Mouse (Mus musculus) ZHBTc4 (cell line): ENCODE results near the gene Rora.
A peak's percentile ranks its signal among the peaks of the same experiment; 100 is the strongest.

Experiments
- DNase-seq: peaks from one replicate; pipeline ENCODE4 v3.0.0-alpha.2; 2011; ENCODE audit warnings: low read depth, low spot score

Gene Rora

DNA sequence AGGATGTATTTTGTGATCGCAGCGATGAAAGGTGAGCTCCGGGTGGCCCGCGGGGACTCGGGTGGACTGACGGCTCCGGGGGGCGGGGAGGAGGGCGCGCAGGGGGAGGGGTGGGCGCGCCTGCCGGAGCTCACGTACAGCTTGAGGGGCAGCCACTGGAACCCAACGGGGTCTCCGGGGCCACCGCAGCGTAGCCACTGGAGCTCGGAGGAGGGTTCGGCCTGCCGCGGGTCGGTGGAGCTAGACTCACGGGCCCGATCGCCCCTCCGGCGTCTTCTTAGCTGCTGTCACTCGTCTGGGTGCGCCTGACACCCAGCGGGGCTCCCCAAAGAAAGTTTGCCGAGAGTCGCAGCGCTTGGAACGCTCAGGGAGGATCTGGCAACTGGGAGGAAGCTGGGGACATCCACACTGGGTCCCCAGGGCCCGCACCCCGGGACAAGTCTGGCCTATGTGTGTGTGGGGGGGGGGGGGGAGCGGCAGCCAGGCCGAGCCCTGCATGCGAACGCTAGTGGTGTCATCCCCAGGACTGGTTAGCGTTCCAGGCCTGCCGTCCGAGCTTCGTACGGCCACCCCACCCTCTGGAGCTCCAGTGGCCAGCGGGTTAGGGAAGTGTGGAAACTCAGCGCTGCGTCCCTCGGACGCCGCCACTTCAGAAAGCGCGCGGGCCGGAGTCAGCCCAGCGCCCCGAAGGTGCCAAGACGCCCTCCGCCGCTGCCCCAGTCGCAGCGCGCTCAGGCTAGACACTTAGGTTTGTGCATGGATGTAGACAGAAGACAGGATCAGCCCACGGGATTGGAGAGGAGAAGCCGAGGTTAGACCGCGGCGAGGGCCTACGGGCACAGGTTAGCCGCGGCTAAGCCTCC lies 636.7 kb downstream of the Rora start:
- DNase-seq, result peak; percentile 65

DNA sequence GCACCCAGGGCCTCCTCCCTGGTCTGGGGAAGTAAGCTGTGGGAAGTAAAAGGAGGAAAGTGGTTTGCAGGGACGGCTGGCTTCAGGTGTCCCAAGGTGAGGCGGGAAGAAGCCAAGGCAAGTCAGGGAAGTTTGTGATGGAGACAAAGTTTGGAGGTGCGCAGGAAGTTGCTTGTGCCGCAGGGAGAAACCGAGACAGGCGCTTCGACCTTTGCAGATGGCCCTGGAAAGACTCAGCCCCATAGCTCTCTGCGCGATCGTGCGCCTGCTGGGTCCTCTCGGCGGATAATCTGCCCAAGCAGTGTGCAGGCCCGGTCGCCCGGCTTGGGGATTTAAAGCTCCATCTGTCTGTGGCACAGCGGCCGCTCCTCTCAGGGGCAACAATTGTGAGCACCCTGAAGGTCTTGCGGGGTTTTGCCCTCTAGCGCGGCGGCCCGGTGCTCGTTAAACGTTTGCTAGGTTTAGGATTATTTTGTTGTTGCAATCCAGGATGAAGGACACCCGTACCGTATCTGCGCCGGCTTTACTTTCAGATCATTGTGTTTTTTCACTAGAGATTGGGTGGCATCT lies 637.4 kb downstream of the Rora start:
- DNase-seq, result peak; percentile 70

DNA sequence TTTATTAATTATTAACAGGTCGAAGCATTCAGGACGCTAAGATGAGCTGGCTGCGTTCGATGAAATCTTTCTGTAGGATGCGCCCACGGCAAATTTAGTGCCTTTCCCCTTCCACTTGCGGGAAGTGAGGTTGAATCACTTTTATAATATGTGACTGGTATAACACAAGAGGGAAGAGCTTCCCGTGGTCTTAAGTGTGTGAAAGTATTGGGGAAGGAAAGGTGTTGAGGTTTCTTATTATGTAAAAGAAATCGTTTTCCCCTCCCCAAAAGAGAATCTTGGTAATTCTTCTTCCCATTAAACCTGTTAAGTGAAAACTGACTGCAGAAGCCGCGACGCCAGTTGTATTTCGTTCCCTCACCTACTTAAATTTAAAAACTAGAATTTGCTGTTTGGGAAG lies 637.9 kb downstream of the Rora start:
- no peak for DNase-seq

DNA sequence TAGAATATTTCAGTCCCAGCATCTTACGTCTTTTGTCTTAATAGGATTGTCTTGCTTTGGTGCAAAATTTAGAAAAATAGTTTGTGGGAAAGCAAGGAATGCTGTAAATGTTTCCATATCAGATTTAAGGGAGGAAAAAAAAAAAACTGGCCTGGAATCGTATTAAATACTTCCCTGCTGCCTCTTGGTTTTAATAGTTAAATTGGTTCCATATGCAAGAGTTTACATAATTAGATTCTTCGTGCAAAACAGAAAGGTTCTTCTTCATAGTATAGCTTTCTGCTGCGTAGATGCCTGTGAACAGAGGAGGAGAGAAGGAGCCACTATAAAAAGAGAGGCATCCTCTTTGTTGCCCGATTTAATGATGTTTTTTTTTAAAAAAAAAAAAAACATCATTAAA lies 638.8 kb downstream of the Rora start:
- DNase-seq, result no peak

DNA sequence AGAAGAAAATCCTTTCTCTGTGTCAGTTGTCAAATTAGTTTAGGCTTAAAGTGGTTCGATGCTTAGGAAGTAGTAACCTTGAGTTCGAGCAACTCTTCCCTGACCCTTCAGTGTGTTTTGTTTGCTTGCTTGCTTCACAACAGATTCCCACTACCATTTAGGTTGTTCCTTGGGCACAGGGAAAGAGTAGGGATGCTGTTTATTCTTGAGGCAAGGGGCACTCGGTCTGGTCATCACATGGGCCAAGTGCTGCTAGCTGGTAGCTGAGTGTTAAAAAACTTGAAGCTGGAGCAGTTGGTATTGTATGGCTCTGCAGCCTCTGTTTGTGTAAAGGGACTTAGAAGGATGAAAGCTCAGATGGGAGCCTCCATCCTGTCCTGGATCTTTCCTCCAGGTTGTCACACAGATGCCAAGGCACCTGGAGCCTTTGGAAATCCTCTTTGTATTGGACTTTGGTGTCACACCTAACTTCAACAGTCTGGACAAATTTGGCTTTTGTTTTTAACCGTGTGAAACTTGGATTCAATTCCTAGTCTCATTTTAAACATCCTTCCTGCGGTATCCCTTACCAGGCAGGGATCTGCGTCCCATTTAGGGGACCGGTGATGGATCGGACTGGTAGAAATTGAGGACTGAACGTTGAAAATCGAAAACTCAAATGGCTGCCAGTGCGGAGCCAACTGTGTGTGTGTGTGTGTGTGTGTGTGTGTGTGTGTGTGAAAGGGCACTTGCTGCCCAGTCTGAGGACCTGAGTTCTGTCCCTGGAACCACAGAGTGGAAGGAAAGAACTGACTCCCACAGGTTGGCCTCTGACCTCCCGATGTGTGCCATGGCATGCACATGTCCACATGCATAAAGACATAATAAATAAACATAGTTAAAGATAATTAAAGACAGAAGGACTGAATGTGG lies 639.4 kb downstream of the Rora start:
- no peak for DNase-seq

DNA sequence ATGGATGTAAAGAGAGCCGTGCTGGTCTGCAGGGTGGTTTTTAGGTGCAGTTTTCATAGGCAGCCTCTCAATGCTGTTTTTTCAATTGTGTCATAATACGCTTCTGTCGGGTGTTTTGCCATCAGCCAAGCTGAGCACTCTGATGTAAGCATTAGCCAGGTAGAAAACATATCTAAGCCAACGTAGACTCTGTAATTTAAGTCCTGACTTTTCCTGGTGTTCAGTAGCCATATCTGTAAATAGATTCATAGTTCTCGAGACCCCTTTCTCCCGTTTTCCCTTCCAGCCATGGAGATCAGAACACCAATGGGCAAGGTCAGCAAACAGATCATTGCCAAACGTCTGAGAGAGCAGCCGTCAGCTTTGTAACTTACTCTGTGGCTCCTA lies 640.1 kb downstream of the Rora start:
- no peak for DNase-seq

- no peak for DNase-seq
These were observed 640.8 kb downstream of the Rora start for GRCm38 (mm10) chr9:69294426-69294825.

- no peak for DNase-seq
These were observed 641.3 kb downstream of the Rora start for GRCm38 (mm10) chr9:69294856-69295255.

DNA sequence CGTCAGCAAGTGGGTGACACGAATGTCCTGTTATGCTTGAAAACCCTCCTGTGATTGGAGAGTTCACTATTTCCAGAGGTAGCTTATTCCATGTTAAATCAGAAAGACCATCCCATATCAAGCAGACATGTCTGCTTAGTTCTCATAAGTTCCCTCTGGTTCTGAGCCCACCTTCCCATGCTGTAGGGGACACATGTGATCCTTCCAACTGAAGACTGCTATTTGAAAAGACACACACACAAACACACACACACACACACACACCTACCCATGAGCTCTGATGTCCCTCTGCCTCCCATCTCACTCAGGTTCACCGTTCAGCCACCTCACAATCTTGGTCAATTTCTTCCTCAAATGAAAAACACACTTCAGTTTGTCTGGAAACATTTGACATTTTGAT lies 642.2 kb downstream of the Rora start:
- DNase-seq, result no peak

GRCm38 (mm10) chr9:69296418-69296817 lies 642.8 kb downstream of the Rora start:
- peak; percentile 68 for DNase-seq

GRCm38 (mm10) chr9:69297766-69298375 lies 644.3 kb downstream of the Rora start:
- DNase-seq, result no peak

- DNase-seq, result no peak
These were observed 645.2 kb downstream of the Rora start for GRCm38 (mm10) chr9:69298566-69299335.

DNA sequence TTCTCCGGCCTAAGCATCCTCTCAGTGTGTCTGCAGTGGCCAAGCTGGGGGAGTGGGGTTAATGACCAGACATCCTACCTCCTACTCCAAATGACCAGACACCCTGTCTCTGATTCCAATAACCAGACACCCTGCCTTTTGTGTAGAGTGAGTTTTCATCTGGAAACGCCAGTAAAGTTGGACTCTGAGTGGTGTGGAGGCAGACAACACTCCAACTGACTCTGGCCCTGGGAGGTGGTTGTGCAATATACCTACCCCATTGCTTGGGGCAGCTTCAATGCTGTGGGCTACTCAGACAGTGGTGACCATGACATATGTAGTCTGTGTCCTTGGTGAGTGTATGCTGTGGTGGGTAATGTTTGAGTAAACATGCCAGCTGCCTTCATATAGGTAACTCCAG lies 645.9 kb downstream of the Rora start:
- DNase-seq, result no peak

- DNase-seq, result no peak
These were observed 646.7 kb downstream of the Rora start for GRCm38 (mm10) chr9:69300296-69300695.

DNA sequence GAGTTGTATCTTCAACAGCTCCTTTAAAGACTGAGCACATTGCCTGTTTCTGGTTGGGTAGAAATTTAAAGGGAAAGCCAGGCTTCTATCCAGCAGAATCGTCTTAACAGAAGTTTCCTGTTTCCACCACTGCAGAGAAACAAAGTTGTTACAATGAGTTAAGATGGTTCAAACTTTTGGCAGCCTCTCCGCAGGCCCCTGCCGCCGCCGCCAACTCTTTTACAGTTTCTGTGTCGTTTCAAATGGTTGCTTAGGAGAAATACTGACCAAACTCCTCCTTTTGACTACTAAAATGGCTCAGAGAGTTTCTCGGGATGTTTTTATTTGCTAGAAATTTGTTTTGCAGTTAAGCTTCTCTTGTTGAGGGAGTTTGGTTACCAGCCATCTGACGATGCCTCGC lies 647.9 kb downstream of the Rora start:
- peak; percentile 6 for DNase-seq

- peak; percentile 91 for DNase-seq
These were observed 648.4 kb downstream of the Rora start for GRCm38 (mm10) chr9:69301955-69302354.

DNA sequence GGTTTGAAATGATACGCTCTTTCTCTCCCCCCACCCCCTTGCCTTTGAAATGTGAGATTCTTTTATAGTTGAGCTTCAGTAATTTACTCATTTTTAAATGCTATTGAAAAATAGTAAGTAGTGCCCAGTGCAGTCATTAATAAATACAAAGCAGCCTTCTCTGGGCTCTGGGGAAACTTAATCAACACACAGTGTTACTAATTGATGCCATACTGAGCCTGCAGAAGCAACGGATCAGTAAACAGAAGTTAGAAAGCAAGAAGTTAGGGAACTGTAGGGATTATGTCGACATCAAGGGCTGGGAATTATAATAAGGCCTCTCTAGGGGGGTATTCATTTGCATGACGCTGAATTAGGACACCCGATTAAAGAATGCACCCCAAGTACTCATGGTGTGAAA lies 649.3 kb downstream of the Rora start:
- no peak for DNase-seq

- DNase-seq, result no peak
These were observed 649.9 kb downstream of the Rora start for GRCm38 (mm10) chr9:69303346-69303944.

- DNase-seq, result no peak
These were observed 650.4 kb downstream of the Rora start for GRCm38 (mm10) chr9:69303962-69304361.

DNA sequence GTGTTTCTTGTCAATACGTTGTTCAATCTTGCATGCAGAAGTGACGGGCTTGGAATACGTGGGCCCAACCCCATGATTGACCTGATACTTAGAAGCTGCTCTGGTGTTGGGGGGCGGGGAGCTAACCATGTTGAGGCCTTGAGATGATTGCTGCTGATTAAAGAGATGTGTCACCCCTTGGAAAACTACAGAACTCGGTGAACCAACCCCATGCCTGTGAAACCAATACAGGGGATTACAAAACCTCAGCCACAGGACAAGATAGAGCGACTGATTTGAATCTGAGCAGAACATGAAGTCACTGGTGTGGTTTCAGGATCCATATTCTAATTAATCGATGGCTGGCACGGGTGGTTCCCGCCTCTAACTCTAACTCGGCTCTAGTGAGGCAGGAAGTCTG lies 650.9 kb downstream of the Rora start:
- DNase-seq, result no peak

DNA sequence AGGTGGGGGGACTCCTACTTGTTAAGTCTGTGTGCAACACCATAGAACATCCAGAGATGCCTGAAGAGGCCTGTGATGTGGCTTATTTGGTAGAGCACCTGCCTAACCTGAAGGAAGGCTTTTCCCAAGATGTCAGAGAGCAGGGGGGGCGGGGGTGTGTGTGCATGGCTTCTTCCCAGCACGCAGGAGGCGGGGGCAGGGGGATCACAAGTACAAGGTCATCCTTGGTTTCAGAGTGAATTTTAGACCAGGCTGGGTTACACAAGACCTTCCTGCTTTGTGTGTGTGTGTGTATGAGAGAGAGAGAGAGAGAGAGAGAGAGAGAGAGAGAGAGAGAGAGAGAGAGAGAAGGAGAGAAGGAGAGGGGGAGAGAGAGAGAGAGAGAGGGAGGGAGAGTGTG lies 651.4 kb downstream of the Rora start:
- DNase-seq, result no peak
